Mouse (Mus musculus): ENCODE measurements around the gene St3gal5. TPM values are rescaled to one million over a fixed set of nuclear protein-coding genes. Genes with fewer than 3 reads are reported as not detected.

Gene St3gal5
- polyA plus RNA-seq, 1 experiment from 2014 or later, result 49.3 TPM

DNA sequence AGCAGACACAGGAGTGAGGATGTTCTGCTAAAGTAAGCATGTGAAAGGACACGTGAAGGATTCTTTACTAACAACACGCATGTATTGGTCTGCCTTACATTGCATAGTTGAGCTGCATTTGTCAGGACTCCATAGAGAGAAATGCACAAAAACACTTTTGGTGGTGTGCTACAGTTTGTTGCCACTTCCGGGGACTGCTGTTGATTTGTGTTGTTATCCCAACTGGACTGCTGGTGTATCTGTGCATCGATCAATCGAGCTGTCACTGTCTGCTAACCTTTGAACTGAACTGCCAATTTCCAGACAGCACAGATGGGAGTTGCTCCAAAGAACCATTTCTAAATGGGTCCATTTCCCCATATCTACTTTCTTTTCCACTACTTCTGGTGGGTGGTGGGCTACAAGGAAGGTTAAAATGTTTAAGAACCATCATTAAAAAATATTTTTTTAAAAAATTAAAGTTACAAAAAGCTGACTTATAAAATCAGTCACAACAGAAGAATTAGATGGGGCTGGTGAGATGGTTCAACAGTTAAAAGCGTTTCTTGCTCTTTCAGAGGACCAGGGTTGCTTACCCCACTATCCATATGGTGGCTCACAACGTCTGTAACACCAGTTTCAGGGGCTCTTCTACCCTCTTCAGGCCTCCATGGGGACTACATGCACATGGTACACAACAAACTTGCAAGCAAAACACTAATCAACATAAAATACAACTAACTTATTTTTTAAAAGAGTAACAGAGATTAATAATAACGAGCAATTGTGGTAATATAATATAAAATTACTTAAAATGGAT is 61.8 kb downstream of the St3gal5 start:
- Histone ChIP-seq H3K9me3 (no peaks in the 10 kb centered on the region), H3K4me1 (no peaks in the 10 kb centered on the region), H3K4me3 (no peak overlapping the region), H3K4me2 (replicated peaks) (no peak overlapping the region), H3K27me3 (replicated peaks) (no peaks in the 10 kb centered on the region), H3K36me3 (peaks cover 3% of the 10 kb centered on the region; the same call in 1 of the 2 replicates), H3K27ac (no peak overlapping the region), H3K9ac (no peak overlapping the region)
- 87% methylated on average over 8 of the region's 8 CpGs for WGBS
- no peak for ATAC-seq (ENCODE audit: low FRiP score, low read depth)

- H3K36me3 ChIP-seq, result peaks cover 3% of the 10 kb centered on the region; the same call in 1 of the 2 replicates
- H3K27ac ChIP-seq, result no peak overlapping the region
- no peaks in the 10 kb centered on the region for H3K27me3 ChIP-seq (replicated peaks)
- no peak for ATAC-seq (ENCODE audit: low FRiP score, low read depth)
- no peaks in the 10 kb centered on the region for H3K9me3 ChIP-seq
- no peak overlapping the region for H3K9ac ChIP-seq
- no peak overlapping the region for H3K4me3 ChIP-seq
- 76% methylated on average over 10 of the region's 10 CpGs for WGBS
- no peaks in the 10 kb centered on the region for H3K4me1 ChIP-seq
- no peak overlapping the region for H3K4me2 ChIP-seq (replicated peaks)
Observed at GRCm38 (mm10) chr6:72159861-72160395, 62.5 kb downstream of the St3gal5 start.

DNA sequence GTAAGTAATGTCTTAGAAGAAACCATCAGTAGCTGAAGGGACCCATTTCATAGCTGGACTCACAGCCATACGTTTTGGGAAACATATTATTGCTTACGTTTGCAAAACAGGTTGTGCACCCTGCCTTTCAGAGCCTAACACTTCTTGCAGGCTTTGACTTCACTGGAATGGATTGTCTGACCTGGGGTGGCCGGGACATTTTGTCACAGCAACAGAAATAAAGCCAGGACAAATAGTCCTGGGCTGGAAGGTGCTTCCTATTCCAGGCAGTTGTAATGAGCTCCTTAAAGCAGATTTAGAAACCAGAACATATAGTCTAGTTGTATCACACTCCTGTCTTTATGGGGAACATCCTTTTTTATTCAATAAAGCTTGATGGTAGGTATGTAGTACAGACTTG is 63.6 kb downstream of the St3gal5 start:
- ATAC-seq (ENCODE audit: low FRiP score, low read depth), result no peak
- Histone ChIP-seq H3K9me3 (no peaks in the 10 kb centered on the region), H3K4me1 (no peaks in the 10 kb centered on the region), H3K9ac (no peak overlapping the region), H3K27ac (no peak overlapping the region), H3K36me3 (no peaks in the 10 kb centered on the region), H3K4me2 (replicated peaks) (no peak overlapping the region), H3K4me3 (no peak overlapping the region), H3K27me3 (replicated peaks) (no peaks in the 10 kb centered on the region)
- WGBS, result 85% methylated on average over 3 of the region's 3 CpGs

DNA sequence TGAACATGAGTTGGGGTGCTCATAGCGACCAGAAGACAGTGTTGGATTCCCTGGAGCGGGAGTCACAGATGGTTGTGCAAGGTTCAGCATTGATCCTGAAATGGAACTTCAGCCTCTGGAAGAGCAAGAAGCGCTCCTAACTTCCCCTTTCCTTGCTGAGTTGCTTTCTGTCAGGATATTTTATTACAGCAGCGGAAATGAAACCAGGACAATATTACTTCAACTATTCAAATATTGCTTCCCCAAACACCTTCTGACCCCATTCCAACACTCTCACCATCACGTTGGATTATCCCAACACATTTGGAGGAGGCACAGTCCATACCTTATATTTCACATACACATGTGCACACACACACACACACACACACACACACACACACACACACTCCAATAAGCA is 64.4 kb downstream of the St3gal5 start:
- Histone ChIP-seq H3K27me3 (replicated peaks) (no peaks in the 10 kb centered on the region), H3K9me3 (no peaks in the 10 kb centered on the region), H3K36me3 (no peaks in the 10 kb centered on the region), H3K9ac (no peak overlapping the region), H3K4me2 (replicated peaks) (no peak overlapping the region), H3K4me3 (no peak overlapping the region), H3K27ac (no peak overlapping the region), H3K4me1 (no peaks in the 10 kb centered on the region)
- no peak for ATAC-seq (ENCODE audit: low FRiP score, low read depth)
- 80% methylated on average over 5 of the region's 5 CpGs for WGBS

GRCm38 (mm10) chr6:72162155-72162890 is 64.9 kb downstream of the St3gal5 start:
- H3K27ac ChIP-seq, result no peak overlapping the region
- no peak for ATAC-seq (ENCODE audit: low FRiP score, low read depth)
- no peaks in the 10 kb centered on the region for H3K27me3 ChIP-seq (replicated peaks)
- no peak overlapping the region for H3K4me3 ChIP-seq
- no peaks in the 10 kb centered on the region for H3K36me3 ChIP-seq
- H3K4me1 ChIP-seq, result no peaks in the 10 kb centered on the region
- no peak overlapping the region for H3K9ac ChIP-seq
- no peak overlapping the region for H3K4me2 ChIP-seq (replicated peaks)
- no peaks in the 10 kb centered on the region for H3K9me3 ChIP-seq
- WGBS, result 53% methylated on average over 19 of the region's 19 CpGs

- Histone ChIP-seq H3K9ac (no peak overlapping the region), H3K36me3 (no peaks in the 10 kb centered on the region), H3K4me3 (no peak overlapping the region), H3K9me3 (no peaks in the 10 kb centered on the region), H3K4me2 (replicated peaks) (no peak overlapping the region), H3K27ac (no peak overlapping the region), H3K27me3 (replicated peaks) (no peaks in the 10 kb centered on the region), H3K4me1 (no peaks in the 10 kb centered on the region)
- WGBS, result 22% methylated on average over 20 of the region's 20 CpGs
- ATAC-seq (ENCODE audit: low FRiP score, low read depth), result peak; percentile 81
Observed at GRCm38 (mm10) chr6:72164321-72165275, 67.2 kb downstream of the St3gal5 start.

DNA sequence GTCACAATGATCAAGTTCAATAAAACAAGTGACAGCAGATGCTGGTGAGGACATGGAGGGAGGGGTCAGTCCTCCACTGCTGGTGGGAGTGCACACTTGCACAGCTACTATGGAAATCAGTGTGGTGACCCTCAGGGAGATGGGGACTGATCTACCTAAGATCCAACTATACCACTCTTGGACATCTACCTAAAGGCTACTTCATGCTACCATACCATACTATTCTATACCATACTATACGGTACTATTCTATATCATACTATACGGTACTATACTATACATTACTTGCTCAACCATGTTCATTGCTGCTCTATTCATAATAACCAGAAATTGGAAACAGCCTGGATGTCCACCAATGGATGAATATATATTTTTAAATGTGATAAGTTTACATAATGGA is 68.5 kb downstream of the St3gal5 start:
- no peaks in the 10 kb centered on the region for H3K27me3 ChIP-seq (replicated peaks)
- no peaks in the 10 kb centered on the region for H3K36me3 ChIP-seq
- no peak overlapping the region for H3K4me2 ChIP-seq (replicated peaks)
- no peaks in the 10 kb centered on the region for H3K4me1 ChIP-seq
- ATAC-seq (ENCODE audit: low FRiP score, low read depth), result no peak
- no peak overlapping the region for H3K4me3 ChIP-seq
- WGBS, result 38% methylated on average over 2 of the region's 2 CpGs
- no peak overlapping the region for H3K9ac ChIP-seq
- no peak overlapping the region for H3K27ac ChIP-seq
- no peaks in the 10 kb centered on the region for H3K9me3 ChIP-seq

DNA sequence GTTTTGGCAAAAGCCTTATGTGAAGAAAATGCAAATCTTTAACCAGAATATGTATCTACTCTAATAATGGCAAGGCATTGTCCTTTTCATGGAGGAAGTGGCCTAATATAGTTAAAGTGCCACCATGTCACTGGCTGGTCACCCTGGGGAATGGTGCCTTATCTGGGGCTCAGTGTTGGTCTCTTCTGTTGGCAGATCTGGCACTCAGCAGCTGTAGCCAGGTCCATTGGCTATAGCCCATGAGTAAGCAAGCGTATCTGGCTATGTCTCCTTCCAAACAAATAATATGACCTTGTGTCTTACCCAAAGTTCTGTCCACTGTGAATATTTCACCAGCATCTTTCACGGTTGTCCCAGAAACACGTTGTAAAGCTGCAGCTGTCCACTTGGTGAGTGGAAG is 74.0 kb downstream of the St3gal5 start:
- ATAC-seq (ENCODE audit: low FRiP score, low read depth), result no peak
- Histone ChIP-seq H3K27me3 (replicated peaks) (no peaks in the 10 kb centered on the region), H3K4me1 (no peaks in the 10 kb centered on the region), H3K4me2 (replicated peaks) (no peak overlapping the region), H3K9ac (no peak overlapping the region), H3K36me3 (no peaks in the 10 kb centered on the region), H3K4me3 (no peak overlapping the region), H3K9me3 (no peaks in the 10 kb centered on the region), H3K27ac (no peak overlapping the region)
- WGBS, result 85% methylated on average over 3 of the region's 3 CpGs

GRCm38 (mm10) chr6:72173350-72173749 is 76.0 kb downstream of the St3gal5 start:
- Histone ChIP-seq H3K36me3 (no peaks in the 10 kb centered on the region), H3K9ac (no peak overlapping the region), H3K9me3 (no peaks in the 10 kb centered on the region), H3K4me3 (no peak overlapping the region), H3K4me2 (replicated peaks) (no peak overlapping the region), H3K27ac (no peak overlapping the region), H3K27me3 (replicated peaks) (no peaks in the 10 kb centered on the region), H3K4me1 (no peaks in the 10 kb centered on the region)
- ATAC-seq (ENCODE audit: low FRiP score, low read depth), result no peak
- WGBS, result 89% methylated on average over 1 of the region's 1 CpGs

- no peak overlapping the region for H3K27ac ChIP-seq
- WGBS, result 54% methylated on average over 3 of the region's 3 CpGs
- no peaks in the 10 kb centered on the region for H3K27me3 ChIP-seq (replicated peaks)
- no peaks in the 10 kb centered on the region for H3K4me1 ChIP-seq
- H3K36me3 ChIP-seq, result no peaks in the 10 kb centered on the region
- no peak for ATAC-seq (ENCODE audit: low FRiP score, low read depth)
- no peak overlapping the region for H3K4me3 ChIP-seq
- H3K9me3 ChIP-seq, result no peaks in the 10 kb centered on the region
- no peak overlapping the region for H3K4me2 ChIP-seq (replicated peaks)
- no peak overlapping the region for H3K9ac ChIP-seq
Observed at GRCm38 (mm10) chr6:72175419-72175818, 78.0 kb downstream of the St3gal5 start.

- H3K9ac ChIP-seq, result no peak overlapping the region
- H3K9me3 ChIP-seq, result no peaks in the 10 kb centered on the region
- H3K27me3 ChIP-seq (replicated peaks), result no peaks in the 10 kb centered on the region
- 72% methylated on average over 5 of the region's 5 CpGs for WGBS
- H3K4me3 ChIP-seq, result no peak overlapping the region
- H3K27ac ChIP-seq, result no peak overlapping the region
- H3K4me1 ChIP-seq, result no peaks in the 10 kb centered on the region
- ATAC-seq (ENCODE audit: low FRiP score, low read depth), result no peak
- no peak overlapping the region for H3K4me2 ChIP-seq (replicated peaks)
- H3K36me3 ChIP-seq, result no peaks in the 10 kb centered on the region
Observed at GRCm38 (mm10) chr6:72176004-72176403, 78.6 kb downstream of the St3gal5 start.

GRCm38 (mm10) chr6:72177417-72177816 is 80.0 kb downstream of the St3gal5 start:
- 76% methylated on average over 3 of the region's 3 CpGs for WGBS
- Histone ChIP-seq H3K27ac (no peak overlapping the region), H3K4me1 (no peaks in the 10 kb centered on the region), H3K4me2 (replicated peaks) (no peak overlapping the region), H3K9ac (no peak overlapping the region), H3K36me3 (no peaks in the 10 kb centered on the region), H3K27me3 (replicated peaks) (no peaks in the 10 kb centered on the region), H3K9me3 (no peaks in the 10 kb centered on the region), H3K4me3 (no peak overlapping the region)
- no peak for ATAC-seq (ENCODE audit: low FRiP score, low read depth)
